Mouse (Mus musculus): Measurements from ENCODE around the gene Foxb1.

The Foxb1 gene

GRCm38 (mm10) chr9:69757254-69757653 is 3.5 kb downstream of the Foxb1 start:
- DNase-seq (ENCODE audit: low spot score in 2 of 2) = no peak

- DNase-seq (ENCODE audit: low spot score in 2 of 2) = no peak
Measured at GRCm38 (mm10) chr9:69756456-69756855, 4.3 kb downstream of the Foxb1 start.

- DNase-seq (ENCODE audit: low spot score in 2 of 2) = no peak
Measured at GRCm38 (mm10) chr9:69756041-69756440, 4.7 kb downstream of the Foxb1 start.

- no peak for DNase-seq (ENCODE audit: low spot score in 2 of 2)
Measured at GRCm38 (mm10) chr9:69755157-69755556, 5.6 kb downstream of the Foxb1 start.

- no peak for DNase-seq (ENCODE audit: low spot score in 2 of 2)
Measured at GRCm38 (mm10) chr9:69754712-69755111, 6.0 kb downstream of the Foxb1 start.

- DNase-seq (ENCODE audit: low spot score in 2 of 2) = no peak
Measured at GRCm38 (mm10) chr9:69754291-69754690, 6.4 kb downstream of the Foxb1 start.

GRCm38 (mm10) chr9:69747971-69748370 is 12.8 kb downstream of the Foxb1 start:
- DNase-seq (ENCODE audit: low spot score in 2 of 2) = no peak

GRCm38 (mm10) chr9:69728736-69729135 is 32.0 kb downstream of the Foxb1 start:
- DNase-seq (ENCODE audit: low spot score in 2 of 2) = no peak

- DNase-seq (ENCODE audit: low spot score in 2 of 2) = no peak
Measured at GRCm38 (mm10) chr9:69718431-69718830, 42.3 kb downstream of the Foxb1 start.

GRCm38 (mm10) chr9:69716364-69716763 is 44.4 kb downstream of the Foxb1 start:
- DNase-seq (ENCODE audit: low spot score in 2 of 2) = no peak

- no peak for DNase-seq (ENCODE audit: low spot score in 2 of 2)
Measured at GRCm38 (mm10) chr9:69715445-69715844, 45.3 kb downstream of the Foxb1 start.

- no peak for DNase-seq (ENCODE audit: low spot score in 2 of 2)
Measured at GRCm38 (mm10) chr9:69714346-69714745, 46.4 kb downstream of the Foxb1 start.

GRCm38 (mm10) chr9:69713577-69714327 is 47.0 kb downstream of the Foxb1 start:
- DNase-seq (ENCODE audit: low spot score in 2 of 2) = no peak

- DNase-seq (ENCODE audit: low spot score in 2 of 2) = no peak
Measured at GRCm38 (mm10) chr9:69712714-69713525, 47.8 kb downstream of the Foxb1 start.
